Mouse (Mus musculus): ENCODE results near the gene Apool.

The Apool gene

DNA sequence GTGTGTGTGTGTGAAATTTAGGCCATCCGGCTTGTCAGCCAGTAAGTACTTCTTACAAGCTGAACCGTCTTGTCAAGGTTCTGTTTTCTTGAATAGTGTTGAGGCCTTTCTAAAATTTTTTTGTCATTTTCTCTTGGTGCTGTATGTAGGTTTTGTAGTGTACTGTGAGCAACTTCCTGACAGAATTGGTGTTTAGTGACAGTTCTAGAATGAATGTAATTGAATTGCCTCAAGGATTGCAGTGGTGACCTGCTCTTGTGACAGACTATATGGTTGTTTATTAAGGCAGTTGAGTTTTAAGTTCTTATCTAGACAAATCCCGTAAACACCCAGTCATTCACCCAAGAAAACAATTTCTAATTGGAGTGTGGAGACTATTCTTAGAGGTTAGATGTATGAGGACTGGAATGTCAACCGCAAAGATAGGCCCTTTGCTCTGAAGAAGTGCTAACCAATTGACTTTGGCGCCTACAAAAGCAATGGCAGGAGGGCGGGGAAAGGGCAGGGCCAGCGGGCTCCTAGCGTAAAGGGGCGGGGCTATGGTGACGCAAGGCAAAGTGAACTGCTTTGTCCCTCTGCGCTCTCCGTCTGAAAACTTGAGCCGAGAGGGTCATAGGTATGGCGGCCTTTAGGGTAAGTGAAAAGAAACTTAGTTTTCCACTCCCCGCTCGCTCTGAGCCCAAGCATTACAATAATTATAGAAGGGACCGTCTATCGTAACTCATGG, at the start of gene Apool:
Gene Apool, plus strand, starts transcription at position 531 of the 727 bp plus-strand sequence.
- peak; percentile 86 for DNase-seq

DNA sequence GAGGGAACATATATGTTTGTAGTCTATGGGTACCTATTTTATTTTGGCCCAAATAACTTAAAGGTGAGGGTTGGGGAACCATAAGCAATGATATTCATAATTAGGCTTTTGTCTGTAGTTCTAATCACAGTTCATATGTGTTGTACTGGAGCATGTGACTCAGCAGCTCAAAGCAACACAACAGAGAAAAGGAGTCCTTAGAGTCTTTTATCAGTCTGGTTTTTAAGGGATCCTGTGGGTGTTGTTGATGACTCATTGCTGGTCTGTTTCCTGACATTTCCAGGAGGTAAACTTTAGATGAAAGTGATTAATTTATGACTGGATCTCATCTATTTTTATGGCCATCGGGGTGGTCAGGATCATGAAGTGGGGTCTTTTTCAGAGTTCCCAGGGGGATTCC, 37.6 kb upstream of the Apool start:
- DNase-seq = no peak

DNA sequence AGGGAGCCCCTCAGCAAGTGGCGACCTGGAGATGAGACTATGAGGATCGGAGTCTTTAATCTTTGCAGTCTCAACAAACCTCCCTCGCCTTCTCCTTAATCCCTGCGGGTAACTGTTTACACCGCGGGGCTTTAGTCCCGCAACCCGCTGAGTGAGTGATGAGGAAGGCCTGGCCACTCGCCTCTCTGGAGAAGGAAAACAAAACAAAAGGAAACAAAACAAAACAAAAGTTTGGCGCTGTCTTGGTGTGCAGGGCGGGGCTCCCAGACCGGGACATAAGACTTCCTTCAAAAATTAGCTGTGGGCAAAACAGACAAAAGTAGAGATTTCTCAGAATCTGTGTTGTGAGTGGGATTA, 375 bp downstream of the Apool start:
- DNase-seq = no peak

DNA sequence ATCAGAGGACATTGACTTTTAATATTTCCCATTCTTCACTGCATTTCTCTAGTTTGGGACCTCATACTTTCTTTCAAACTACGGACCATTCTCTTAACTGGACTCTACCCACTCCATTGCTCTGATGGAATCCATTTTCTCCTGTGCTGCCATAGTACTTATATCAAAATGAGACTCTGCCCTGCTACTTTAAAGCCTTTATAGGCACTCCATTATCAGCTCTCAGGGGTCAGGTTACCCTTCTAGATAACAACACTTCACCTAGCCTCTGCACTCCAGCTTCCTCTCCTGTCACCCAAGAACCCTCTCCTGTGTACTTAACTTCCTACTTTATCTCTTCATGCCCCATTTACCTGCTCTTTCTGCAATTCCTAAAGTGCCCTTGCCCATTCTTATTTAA, 960 bp downstream of the Apool start:
- DNase-seq = no peak

DNA sequence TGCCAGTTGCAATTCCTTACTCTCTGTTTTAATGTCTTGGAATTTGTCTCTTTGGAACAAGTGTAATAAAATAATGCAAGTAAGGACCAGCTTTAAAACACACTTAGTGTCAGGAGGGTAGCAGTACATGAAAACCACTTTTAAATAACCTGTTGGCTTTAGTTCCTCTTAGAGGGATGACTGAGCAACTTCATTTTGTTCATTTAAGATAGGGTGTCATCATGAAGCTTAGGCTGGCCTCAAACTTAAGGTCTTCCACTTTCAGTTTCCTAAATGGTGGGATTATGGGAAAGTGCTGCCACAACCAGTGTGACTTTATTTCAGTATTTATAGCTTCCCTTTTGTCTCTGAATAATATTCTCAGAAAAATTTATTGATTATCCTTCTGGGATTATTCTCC, 9.1 kb downstream of the Apool start:
- DNase-seq = no peak

DNA sequence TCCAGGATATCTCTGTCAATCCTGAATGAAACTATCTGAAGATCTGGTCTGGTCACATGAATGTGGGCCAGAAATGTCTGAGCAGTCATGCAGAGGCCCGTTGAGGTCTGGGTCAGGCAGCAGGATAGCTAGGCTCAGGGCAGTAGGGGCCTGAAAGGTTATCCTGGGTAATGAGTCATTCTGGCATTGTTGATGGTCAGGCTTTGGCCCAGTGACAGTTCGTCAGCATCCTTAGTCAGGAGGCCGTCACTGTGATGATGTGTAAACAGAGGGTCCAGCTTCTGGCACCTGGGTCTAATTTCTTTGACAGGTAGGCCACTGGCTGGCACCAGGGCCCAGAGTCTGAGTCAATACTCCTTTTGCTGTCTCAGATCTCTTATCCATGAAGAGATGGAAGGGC, 28.4 kb downstream of the Apool start:
- no peak for DNase-seq

DNA sequence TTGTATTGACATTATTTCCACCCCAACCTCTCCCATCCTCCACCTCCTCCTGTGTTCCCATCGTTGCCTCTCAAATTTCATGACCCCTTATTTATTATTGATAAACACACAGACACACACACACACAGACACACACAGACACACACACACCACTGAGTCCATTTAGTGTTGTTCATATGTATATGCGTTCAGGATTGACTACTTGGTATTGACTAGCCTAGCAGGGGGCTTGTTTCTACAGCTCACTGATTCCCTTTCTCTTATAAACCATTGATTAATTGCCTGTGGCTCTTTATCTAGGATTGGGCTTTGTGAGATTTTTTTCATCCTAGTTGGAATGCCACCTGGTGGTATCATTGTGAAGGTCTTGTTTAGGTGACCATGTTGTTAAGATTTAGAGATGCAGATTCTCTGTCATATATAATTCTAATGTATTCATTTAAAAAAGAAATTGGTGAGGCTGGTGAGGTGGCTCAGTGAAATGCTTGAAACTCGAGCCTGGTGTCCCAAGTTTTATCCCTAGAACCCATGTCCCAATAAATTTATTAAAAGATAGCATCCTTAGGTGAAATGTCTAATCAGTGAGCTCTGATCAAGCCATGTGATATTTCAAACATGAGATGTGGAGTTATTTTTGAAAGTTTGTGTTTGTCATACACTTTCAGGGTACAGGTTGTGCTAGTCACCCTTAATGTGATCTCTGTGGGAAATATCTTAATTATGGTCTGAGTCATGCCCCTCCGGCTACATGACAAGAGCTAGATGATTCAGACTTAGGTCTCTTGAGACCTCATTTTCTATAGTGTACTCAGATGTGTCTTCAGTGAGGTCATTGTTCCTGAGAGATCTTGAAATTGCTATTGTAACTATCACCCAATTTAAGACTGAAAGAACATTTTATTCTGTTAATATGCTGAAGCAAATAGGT, 36.6 kb downstream of the Apool start:
- no peak for DNase-seq

DNA sequence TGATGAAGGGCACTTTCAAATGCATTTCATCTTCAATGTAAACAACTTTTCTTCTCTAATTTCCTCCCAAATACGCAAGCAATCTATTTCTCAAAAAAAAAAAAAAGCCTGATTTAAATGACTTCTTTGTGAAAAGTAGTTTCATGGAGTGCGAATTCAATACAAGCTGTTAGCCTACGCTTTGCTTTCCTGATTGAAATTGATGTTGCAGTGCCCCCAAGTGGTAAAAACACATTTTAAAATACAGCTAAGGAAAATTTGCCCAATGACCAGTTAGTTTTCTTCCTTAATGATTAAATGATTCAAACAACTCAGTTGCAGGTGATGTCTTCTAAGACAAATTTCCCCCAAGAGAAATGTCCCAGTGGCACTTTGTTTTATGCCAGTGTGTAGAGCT, 37.3 kb downstream of the Apool start:
- no peak for DNase-seq

DNA sequence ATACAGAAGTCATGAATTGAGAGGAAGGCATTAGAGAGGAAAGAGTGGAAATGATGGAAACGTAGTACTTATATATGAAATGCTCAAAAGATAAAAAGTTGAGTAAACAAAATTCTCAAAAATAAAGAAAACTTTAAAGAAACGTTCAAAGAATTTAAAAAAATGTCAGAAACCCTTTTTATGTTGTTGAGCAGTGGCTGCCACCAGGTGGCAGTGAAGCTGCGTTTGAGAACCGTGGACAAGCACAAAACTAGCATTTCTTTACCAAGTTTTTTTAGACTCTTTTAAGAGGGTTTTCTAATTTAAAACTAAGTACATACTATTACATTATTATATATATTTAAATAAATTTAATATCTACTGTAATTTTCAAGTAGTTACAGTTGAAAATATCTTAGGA, 57.3 kb downstream of the Apool start:
- DNase-seq = no peak

DNA sequence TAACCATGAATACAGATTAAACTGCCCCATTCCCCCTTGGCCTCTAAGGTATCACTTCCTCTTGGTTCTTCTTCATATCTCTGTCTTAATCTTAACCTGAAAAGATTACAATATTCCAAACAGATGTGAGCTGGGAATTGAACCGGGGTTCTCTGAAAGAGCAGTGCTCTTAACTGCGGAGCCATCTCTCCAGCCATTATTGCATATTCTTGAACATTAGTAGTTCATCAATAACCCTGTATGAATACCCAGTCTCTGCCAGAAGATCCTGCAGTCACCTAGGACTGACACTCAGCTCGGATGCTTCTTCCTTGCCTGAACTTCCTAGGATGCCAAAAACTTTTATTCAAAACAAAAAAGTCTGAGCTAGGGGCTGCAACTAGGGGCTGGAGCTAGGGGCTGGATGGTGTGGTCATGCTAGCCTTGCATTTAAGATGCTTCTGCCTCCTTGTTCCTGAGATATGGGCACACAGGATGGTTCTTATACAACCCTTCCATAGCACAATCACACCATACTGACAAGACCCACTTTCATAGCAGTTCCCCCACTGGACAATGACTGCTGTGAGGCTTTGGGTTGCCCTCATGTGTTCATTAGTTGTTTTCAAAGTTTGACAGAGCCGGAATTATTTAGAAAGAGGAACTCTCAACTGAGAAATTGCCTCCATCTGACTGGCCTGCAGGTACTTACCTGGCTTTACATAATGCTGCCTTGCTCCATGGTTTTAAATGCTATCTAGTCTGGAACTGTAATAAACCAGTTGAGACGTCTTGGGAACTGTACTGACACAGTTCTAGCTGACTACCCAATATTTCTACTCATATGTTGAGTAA, 59.7 kb downstream of the Apool start:
- DNase-seq = peak; percentile 27

DNA sequence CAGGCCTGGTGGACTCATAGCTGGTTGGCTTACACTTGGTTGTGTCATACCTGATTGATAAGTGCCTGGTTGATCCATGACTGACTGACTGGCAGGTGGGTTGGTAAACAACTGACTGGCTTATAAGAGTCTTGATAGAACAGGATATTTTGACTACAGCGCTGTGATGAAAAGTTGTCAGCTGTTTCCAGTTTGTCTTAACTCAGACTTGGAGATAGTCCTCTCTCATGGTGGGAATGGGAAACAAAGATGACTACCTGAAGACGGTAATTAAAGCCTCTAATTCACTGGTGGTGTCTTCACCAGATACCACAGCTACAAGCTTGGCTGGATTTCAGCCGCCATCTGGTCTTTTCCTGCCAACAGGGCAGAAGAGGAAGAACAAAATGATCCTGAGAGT, 95.5 kb downstream of the Apool start, which contains the start of gene Satl1:
Gene Satl1, minus strand, starts transcription at position 101 of the 400 bp plus-strand sequence.
- no peak for DNase-seq

DNA sequence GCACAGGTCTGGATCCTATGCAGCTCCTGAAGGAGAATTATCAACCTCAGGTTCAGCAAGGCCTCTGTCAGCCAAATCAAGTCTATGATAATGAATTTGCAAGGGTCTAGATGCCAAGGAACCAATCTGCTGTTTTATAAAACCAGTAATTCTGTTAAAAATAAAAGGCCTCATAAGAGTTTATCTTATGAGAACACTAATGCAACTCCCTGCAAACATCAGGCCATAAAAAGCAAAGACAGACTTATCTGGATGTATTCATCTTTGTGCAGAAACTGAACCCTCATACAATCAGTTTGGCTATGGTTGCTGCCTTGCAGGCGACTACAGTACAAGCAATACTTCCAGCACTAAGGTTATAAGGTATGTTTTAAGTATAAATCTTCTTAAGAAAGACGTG, 101.2 kb downstream of the Apool start:
- no peak for DNase-seq

Data from thymus, postnatal 25 days (tissue).